ENCODE assay signal across 18 mouse cellular contexts in the genomic region with DNA sequence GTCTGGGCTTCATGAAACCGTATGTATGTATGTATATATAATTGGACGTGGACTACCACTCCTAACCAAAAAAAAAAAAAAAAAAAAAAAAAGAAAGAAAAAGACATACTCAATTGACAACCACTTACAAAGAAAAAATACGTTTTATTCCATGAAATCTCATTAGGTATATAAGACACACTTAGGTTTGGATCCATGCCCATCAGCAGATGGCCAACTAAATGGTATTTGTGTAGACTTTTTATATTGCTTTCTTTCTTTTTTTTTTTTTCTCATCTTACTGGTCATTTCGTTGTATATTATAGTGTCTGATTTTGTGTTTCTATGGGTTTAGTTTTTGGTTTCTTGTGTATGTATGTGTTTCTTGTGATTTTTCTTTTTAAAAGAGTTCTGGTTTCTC.
A peak's percentile ranks its signal among the peaks of the same experiment; 100 is the strongest.
DNase-seq lines count a peak whose midpoint lies in the region; ATAC-seq and TF ChIP-seq lines count a peak whose summit lies in the region.
"Had no signal": no experiment of that assay in that cellular context is flagged by ENCODE, and none has a peak within 500 bp of the region (broad histone marks: within the 10 kb centered on the region; RNA-seq: fewer than 3 reads in every experiment).

No protein-coding gene starts in this region.

- no peaks in the 10 kb centered on the region for H3K27me3 ChIP-seq in forebrain, embryonic 14.5 days (replicated peaks; ENCODE audit: control insufficient read depth, insufficient read depth, low read length)
- no peaks in the 10 kb centered on the region for H3K27me3 ChIP-seq in forebrain, embryonic 16.5 days (replicated peaks; ENCODE audit: control insufficient read depth, insufficient read depth, low read length)
- H3K27me3 ChIP-seq in liver, embryonic 12.5 days (replicated peaks) = no peaks in the 10 kb centered on the region
- H3K27me3 ChIP-seq: embryonic facial prominence, embryonic 15.5 days; hindbrain, embryonic 13.5 days; intestine, embryonic 15.5 days; kidney, embryonic 15.5 days had no signal

- TF ChIP-seq CTCF in brain, embryonic 14.5 days (IDR thresholded peaks at IDR 0.05; ENCODE audit: borderline replicate concordance, extremely low read depth, insufficient read depth, insufficient read length) = no peak

- no peak overlapping the region for H3K4me3 ChIP-seq in forebrain, embryonic 14.5 days (ENCODE audit: low read depth, low read length)
- H3K4me3 ChIP-seq in forebrain, embryonic 16.5 days (replicated peaks; ENCODE audit: low read length) = no peak overlapping the region
- no peak overlapping the region for H3K4me3 ChIP-seq in liver, embryonic 12.5 days
- H3K4me3 ChIP-seq: embryonic facial prominence, embryonic 15.5 days; erythroblast, embryonic 14.5 days; heart, embryonic 10.5 days; hindbrain, embryonic 13.5 days; intestine, embryonic 15.5 days; kidney, embryonic 15.5 days had no signal

- H3K36me3 ChIP-seq in forebrain, embryonic 14.5 days (ENCODE audit: control insufficient read depth, insufficient read depth, low read length) = no peaks in the 10 kb centered on the region
- H3K36me3 ChIP-seq in forebrain, embryonic 16.5 days (ENCODE audit: control insufficient read depth, insufficient read depth) = no peaks in the 10 kb centered on the region
- no peaks in the 10 kb centered on the region for H3K36me3 ChIP-seq in liver, embryonic 12.5 days
- H3K36me3 ChIP-seq: embryonic facial prominence, embryonic 15.5 days; heart, embryonic 10.5 days; hindbrain, embryonic 13.5 days; intestine, embryonic 15.5 days; kidney, embryonic 15.5 days had no signal

- 74% methylated on average over 4 of the region's 4 CpGs for WGBS in forebrain, embryonic 14.5 days
- WGBS in forebrain, embryonic 16.5 days = 61% methylated on average over 4 of the region's 4 CpGs
- 61% methylated on average over 4 of the region's 4 CpGs for WGBS in liver, embryonic 12.5 days (ENCODE audit: insufficient replicate concordance)

- no peak for TF ChIP-seq POLR2A in brain, embryonic 14.5 days (IDR thresholded peaks at IDR 0.05; ENCODE audit: borderline replicate concordance, extremely low read depth, insufficient read depth, insufficient read length, poor library complexity, severe bottlenecking)

- no peak overlapping the region for H3K9ac ChIP-seq in forebrain, embryonic 14.5 days (ENCODE audit: low read length)
- H3K9ac ChIP-seq in forebrain, embryonic 16.5 days (replicated peaks; ENCODE audit: low read depth, low read length) = no peak overlapping the region
- no peak overlapping the region for H3K9ac ChIP-seq in liver, embryonic 12.5 days
- H3K9ac ChIP-seq: embryonic facial prominence, embryonic 15.5 days; hindbrain, embryonic 13.5 days; intestine, embryonic 15.5 days; kidney, embryonic 15.5 days had no signal

- H3K9me3 ChIP-seq in forebrain, embryonic 14.5 days (replicated peaks; ENCODE audit: control insufficient read depth, low read length) = no peaks in the 10 kb centered on the region
- H3K9me3 ChIP-seq in forebrain, embryonic 16.5 days (ENCODE audit: control insufficient read depth, low read length) = no peaks in the 10 kb centered on the region
- H3K9me3 ChIP-seq in liver, embryonic 12.5 days (replicated peaks) = no peaks in the 10 kb centered on the region
- H3K9me3 ChIP-seq: embryonic facial prominence, embryonic 15.5 days; heart, embryonic 10.5 days; hindbrain, embryonic 13.5 days; intestine, embryonic 15.5 days; kidney, embryonic 15.5 days had no signal

- peak; percentile 51 for DNase-seq in forebrain, embryonic 14.5 days (ENCODE audit: low spot score)
- peak; percentile 65 for DNase-seq in brain, embryonic 14.5 days (ENCODE audit: low read depth)
- DNase-seq in cerebellum, adult 9-11 months = peak; percentile 11
- DNase-seq in embryo, embryonic 9.5 days (ENCODE audit: extremely low spot score) = no peak
- DNase-seq: adrenal gland, adult 2 months; adrenal gland, postnatal 25 days; gastrocnemius, postnatal 36 days; heart, adult 18-20 months; heart, postnatal 14 days; kidney, adult 2 months had no signal

- H3K27ac ChIP-seq in forebrain, embryonic 14.5 days (ENCODE audit: low read depth, low read length) = no peak overlapping the region
- H3K27ac ChIP-seq in forebrain, embryonic 16.5 days (ENCODE audit: low read length) = no peak overlapping the region
- no peak overlapping the region for H3K27ac ChIP-seq in liver, embryonic 12.5 days
- H3K27ac ChIP-seq: embryonic facial prominence, embryonic 15.5 days; heart, embryonic 10.5 days; hindbrain, embryonic 13.5 days; intestine, embryonic 15.5 days; kidney, embryonic 15.5 days had no signal

- ATAC-seq in forebrain, embryonic 14.5 days = no peak
- ATAC-seq in forebrain, embryonic 16.5 days = no peak
- ATAC-seq in liver, embryonic 12.5 days = no peak

- H3K4me1 ChIP-seq in forebrain, embryonic 14.5 days (ENCODE audit: control insufficient read depth, insufficient read depth, low read length) = no peaks in the 10 kb centered on the region
- H3K4me1 ChIP-seq in forebrain, embryonic 16.5 days (replicated peaks; ENCODE audit: control insufficient read depth, insufficient read depth, low read length) = no peaks in the 10 kb centered on the region
- H3K4me1 ChIP-seq in liver, embryonic 12.5 days = no peaks in the 10 kb centered on the region
- H3K4me1 ChIP-seq: embryonic facial prominence, embryonic 15.5 days; hindbrain, embryonic 13.5 days; intestine, embryonic 15.5 days; kidney, embryonic 15.5 days had no signal

- H3K4me2 ChIP-seq in forebrain, embryonic 14.5 days (ENCODE audit: low read length) = no peak overlapping the region
- H3K4me2 ChIP-seq in forebrain, embryonic 16.5 days (ENCODE audit: low read length) = no peak overlapping the region
- H3K4me2 ChIP-seq in liver, embryonic 12.5 days = no peak overlapping the region
- H3K4me2 ChIP-seq: embryonic facial prominence, embryonic 15.5 days; hindbrain, embryonic 13.5 days; intestine, embryonic 15.5 days; kidney, embryonic 15.5 days had no signal
